Mouse (Mus musculus) MEL (cell line): Measurements from ENCODE around the gene Il18r1. TPM values are rescaled to one million over a fixed set of nuclear protein-coding genes. Genes with fewer than 3 reads are reported as not detected.

ENCODE experiments used
- DNase-seq: peaks from one replicate; pipeline ENCODE4 v3.0.0; 2011; ENCODE audit warnings: low read depth, low spot score
- H3K27ac ChIP-seq: 2 replicates; pipeline ENCODE4 v1.5.1; 2012; ENCODE audit warnings: low read depth, mild to moderate bottlenecking, control low read depth, low read length, moderate library complexity; ENCODE audit not compliant: control insufficient read depth
- H3K27me3 ChIP-seq, 2 experiments: fragments of 150-350 bp in 1 of 2; sonication (generic) in 1 of 2; 2 replicates each; pipeline ENCODE4 v1.6.1; 2012; ENCODE audit warnings: low read length in 2 of 2, mild to moderate bottlenecking in 2 of 2, improper control_type of control experiment in 1 of 2, moderate library complexity in 1 of 2; ENCODE audit not compliant: insufficient read depth in 2 of 2, control insufficient read depth in 1 of 2
- H3K36me3 ChIP-seq, 2 experiments: 2 replicates each; pipeline ENCODE4 v1.6.1; 2012 to 2014; ENCODE audit warnings: low read length in 2 of 2, improper control_type of control experiment in 1 of 2, inconsistent platforms in 1 of 2, mild to moderate bottlenecking in 1 of 2; ENCODE audit not compliant: insufficient read depth in 2 of 2, control insufficient read depth in 1 of 2
- H3K4me1 ChIP-seq, 2 experiments: fragments of 150-350 bp in 1 of 2; sonication (generic) in 1 of 2; 2 replicates each; pipeline ENCODE4 v1.6.1; 2012; ENCODE audit warnings: low read length in 2 of 2, improper control_type of control experiment in 1 of 2, mild to moderate bottlenecking in 1 of 2; ENCODE audit not compliant: insufficient read depth in 2 of 2, control insufficient read depth in 1 of 2
- H3K4me3 ChIP-seq, 2 experiments: fragments of 150-350 bp in 1 of 2; sonication (generic) in 1 of 2; 2 replicates each; pipeline ENCODE4 v1.5.1; 2012; ENCODE audit warnings: low read depth in 2 of 2, low read length in 2 of 2, mild to moderate bottlenecking in 2 of 2, moderate library complexity in 2 of 2, control low read depth in 1 of 2, improper control_type of control experiment in 1 of 2; ENCODE audit not compliant: control insufficient read depth in 1 of 2, insufficient read depth in 1 of 2
- H3K79me2 ChIP-seq: 2 replicates; pipeline ENCODE4 v1.6.1; 2012; ENCODE audit warnings: mild to moderate bottlenecking, low read length, moderate library complexity; ENCODE audit not compliant: control insufficient read depth, poor library complexity, insufficient read depth
- H3K9ac ChIP-seq: 2 replicates; pipeline ENCODE4 v1.6.1; 2012; ENCODE audit warnings: low read depth, mild to moderate bottlenecking, control low read depth, low read length, moderate library complexity; ENCODE audit not compliant: control insufficient read depth, poor library complexity, severe bottlenecking
- H3K9me3 ChIP-seq: fragments of 150-350 bp; sonication (generic); replicated peaks from 2 replicates; pipeline ENCODE4 v1.6.1; 2012; ENCODE audit warnings: mild to moderate bottlenecking, low read length, improper control_type of control experiment, moderate library complexity; ENCODE audit not compliant: insufficient read depth
- BHLHE40 ChIP-seq: IDR thresholded peaks from 2 replicates; pipeline ENCODE4 v1.6.1; 2012; ENCODE audit warnings: low read depth, mild to moderate bottlenecking, inconsistent platforms, low read length, improper control_type of control experiment, borderline replicate concordance
- CHD1 ChIP-seq: IDR thresholded peaks from 2 replicates; pipeline ENCODE4 v1.6.1; 2012; ENCODE audit warnings: low read depth, mild to moderate bottlenecking, inconsistent platforms, low read length, improper control_type of control experiment
- CHD2 ChIP-seq: IDR thresholded peaks from 2 replicates; pipeline ENCODE4 v1.6.1; 2011; ENCODE audit warnings: low read length, improper control_type of control experiment
- CTCF ChIP-seq, 3 experiments: IDR thresholded peaks in 2 of 3; conservative IDR thresholded peaks in 1 of 3; 2 replicates each; pipeline ENCODE4 v1.5.1; 2011 to 2012; ENCODE audit warnings: low read length in 3 of 3, low read depth in 2 of 3, mild to moderate bottlenecking in 2 of 3, improper control_type of control experiment in 1 of 3, inconsistent platforms in 1 of 3, mixed read lengths in 1 of 3, moderate library complexity in 1 of 3; ENCODE audit not compliant: control insufficient read depth in 1 of 3, insufficient read depth in 1 of 3, poor library complexity in 1 of 3, severe bottlenecking in 1 of 3
- E2F4 ChIP-seq: IDR thresholded peaks from 2 replicates; pipeline ENCODE4 v1.6.1; 2011; ENCODE audit warnings: low read depth, low read length, improper control_type of control experiment, borderline replicate concordance
- ELF1 ChIP-seq: IDR thresholded peaks from 2 replicates; pipeline ENCODE4 v1.6.1; 2014; ENCODE audit warnings: low read depth, mild to moderate bottlenecking, inconsistent platforms, low read length, improper control_type of control experiment, moderate library complexity
- EP300 ChIP-seq, 2 experiments: IDR thresholded peaks; 2 replicates each; pipeline ENCODE4 v1.6.1; 2011; ENCODE audit warnings: improper control_type of control experiment in 2 of 2, low read length in 2 of 2, low read depth in 1 of 2, mild to moderate bottlenecking in 1 of 2
- ETS1 ChIP-seq: IDR thresholded peaks from 2 replicates; pipeline ENCODE4 v1.6.1; 2012; ENCODE audit warnings: low read depth, mild to moderate bottlenecking, inconsistent platforms, low read length, improper control_type of control experiment, moderate library complexity
- GABPA ChIP-seq: IDR thresholded peaks from 2 replicates; pipeline ENCODE4 v1.6.1; 2012; ENCODE audit warnings: low read depth, mild to moderate bottlenecking, inconsistent platforms, low read length, improper control_type of control experiment, moderate library complexity
- GATA1 ChIP-seq: IDR thresholded peaks from 2 replicates; pipeline ENCODE4 v1.6.1; 2011; ENCODE audit warnings: low read depth, low read length, improper control_type of control experiment
- HCFC1 ChIP-seq: IDR thresholded peaks from 2 replicates; pipeline ENCODE4 v1.6.1; 2012; ENCODE audit warnings: low read depth, mild to moderate bottlenecking, inconsistent platforms, low read length, improper control_type of control experiment, moderate library complexity
- JUND ChIP-seq: IDR thresholded peaks from 2 replicates; pipeline ENCODE4 v1.6.1; 2011; ENCODE audit warnings: low read depth, mild to moderate bottlenecking, improper control_type of control experiment, low read length
- KAT2A ChIP-seq: conservative IDR thresholded peaks from 2 replicates; pipeline ENCODE4 v1.6.1; 2012; ENCODE audit warnings: low read depth, low read length, improper control_type of control experiment, inconsistent platforms
- MAFK ChIP-seq: IDR thresholded peaks from 2 replicates; pipeline ENCODE4 v1.6.1; 2011; ENCODE audit warnings: low read depth, mild to moderate bottlenecking, low read length, improper control_type of control experiment, borderline replicate concordance
- MAX ChIP-seq: IDR thresholded peaks from 2 replicates; pipeline ENCODE4 v1.6.1; 2011; ENCODE audit warnings: low read length, improper control_type of control experiment
- MAZ ChIP-seq: IDR thresholded peaks from 2 replicates; pipeline ENCODE4 v1.6.1; 2012; ENCODE audit warnings: low read depth, mild to moderate bottlenecking, inconsistent platforms, low read length, improper control_type of control experiment
- MEF2A ChIP-seq: IDR thresholded peaks from 2 replicates; pipeline ENCODE4 v1.6.1; 2014; ENCODE audit warnings: low read depth, mild to moderate bottlenecking, inconsistent platforms, low read length, improper control_type of control experiment; ENCODE audit not compliant: poor library complexity, insufficient replicate concordance, severe bottlenecking; ENCODE audit errors: extremely low read depth
- MXI1 ChIP-seq: IDR thresholded peaks from 2 replicates; pipeline ENCODE4 v1.6.1; 2011; ENCODE audit warnings: mild to moderate bottlenecking, low read depth, low read length, improper control_type of control experiment
- MYB ChIP-seq: IDR thresholded peaks from 2 replicates; pipeline ENCODE4 v1.6.1; 2011; ENCODE audit warnings: mild to moderate bottlenecking, low read depth, low read length, improper control_type of control experiment
- MYC ChIP-seq: IDR thresholded peaks from 2 replicates; pipeline ENCODE4 v1.6.1; 2011; ENCODE audit warnings: low read depth, mild to moderate bottlenecking, low read length, improper control_type of control experiment, moderate library complexity
- NELFE ChIP-seq: IDR thresholded peaks from 2 replicates; pipeline ENCODE4 v1.6.1; 2011; ENCODE audit warnings: low read depth, low read length, improper control_type of control experiment
- NRF1 ChIP-seq: IDR thresholded peaks from 2 replicates; pipeline ENCODE4 v1.6.1; 2014; ENCODE audit warnings: low read depth, mild to moderate bottlenecking, inconsistent platforms, low read length, improper control_type of control experiment, moderate library complexity; ENCODE audit not compliant: poor library complexity, insufficient read depth, severe bottlenecking
- POLR2A ChIP-seq, 2 experiments: IDR thresholded peaks; 2 replicates each; pipeline ENCODE4 v1.6.1; 2011 to 2012; ENCODE audit warnings: low read length in 2 of 2, mild to moderate bottlenecking in 2 of 2, control low read depth in 1 of 2, improper control_type of control experiment in 1 of 2, low read depth in 1 of 2, moderate library complexity in 1 of 2; ENCODE audit not compliant: control insufficient read depth in 1 of 2, insufficient read depth in 1 of 2, poor library complexity in 1 of 2
- POLR2AphosphoS2 ChIP-seq: IDR thresholded peaks from 2 replicates; pipeline ENCODE4 v1.6.1; 2011; ENCODE audit warnings: low read length, improper control_type of control experiment
- POLR2AphosphoS5 ChIP-seq: IDR thresholded peaks from 2 replicates; pipeline ENCODE4 v1.6.1; 2012; ENCODE audit warnings: low read depth, borderline replicate concordance, mild to moderate bottlenecking, inconsistent platforms, low read length, moderate library complexity, mixed read lengths
- RAD21 ChIP-seq: IDR thresholded peaks from 2 replicates; pipeline ENCODE4 v1.6.1; 2011; ENCODE audit warnings: mild to moderate bottlenecking, low read depth, low read length, improper control_type of control experiment
- RCOR1 ChIP-seq: IDR thresholded peaks from 2 replicates; pipeline ENCODE4 v1.6.1; 2012; ENCODE audit warnings: low read depth, mild to moderate bottlenecking, inconsistent platforms, low read length, improper control_type of control experiment
- SIN3A ChIP-seq: IDR thresholded peaks from 2 replicates; pipeline ENCODE4 v1.6.1; 2012; ENCODE audit warnings: low read length, improper control_type of control experiment, inconsistent platforms
- SMC3 ChIP-seq: IDR thresholded peaks from 2 replicates; pipeline ENCODE4 v1.6.1; 2011; ENCODE audit warnings: low read depth, low read length, improper control_type of control experiment
- TAL1 ChIP-seq: IDR thresholded peaks from 2 replicates; pipeline ENCODE4 v1.6.1; 2012; ENCODE audit warnings: mild to moderate bottlenecking, inconsistent platforms, low read length, moderate library complexity, mixed read lengths
- TBP ChIP-seq: IDR thresholded peaks from 2 replicates; pipeline ENCODE4 v1.8.0; 2011; ENCODE audit warnings: low read depth, low read length, improper control_type of control experiment
- TCF12 ChIP-seq: IDR thresholded peaks from 2 replicates; pipeline ENCODE4 v1.6.1; 2014; ENCODE audit warnings: low read depth, mild to moderate bottlenecking, inconsistent platforms, low read length, improper control_type of control experiment, moderate library complexity
- UBTF ChIP-seq: IDR thresholded peaks from 2 replicates; pipeline ENCODE4 v1.6.1; 2012; ENCODE audit warnings: low read depth, mild to moderate bottlenecking, inconsistent platforms, low read length, improper control_type of control experiment, moderate library complexity, borderline replicate concordance; ENCODE audit not compliant: insufficient read depth
- USF1 ChIP-seq: IDR thresholded peaks from 2 replicates; pipeline ENCODE4 v1.6.1; 2014; ENCODE audit warnings: low read depth, mild to moderate bottlenecking, inconsistent platforms, low read length, improper control_type of control experiment, moderate library complexity
- USF2 ChIP-seq, 2 experiments: IDR thresholded peaks; 2 replicates each; pipeline ENCODE4 v1.6.1; 2011 to 2012; ENCODE audit warnings: improper control_type of control experiment in 2 of 2, low read length in 2 of 2, borderline replicate concordance in 1 of 2, inconsistent platforms in 1 of 2, low read depth in 1 of 2, mild to moderate bottlenecking in 1 of 2; ENCODE audit not compliant: insufficient read depth in 1 of 2
- ZKSCAN1 ChIP-seq: IDR thresholded peaks from 2 replicates; pipeline ENCODE4 v1.6.1; 2012; ENCODE audit warnings: low read depth, mild to moderate bottlenecking, inconsistent platforms, low read length, improper control_type of control experiment, moderate library complexity
- ZMIZ1 ChIP-seq: IDR thresholded peaks from 2 replicates; pipeline ENCODE4 v1.6.1; 2012; ENCODE audit warnings: low read depth, mild to moderate bottlenecking, inconsistent platforms, low read length, improper control_type of control experiment, moderate library complexity
- ZNF384 ChIP-seq: IDR thresholded peaks from 2 replicates; pipeline ENCODE4 v1.6.1; 2012; ENCODE audit warnings: low read depth, mild to moderate bottlenecking, inconsistent platforms, low read length, improper control_type of control experiment
- polyA plus RNA-seq, 2 experiments: library from polyadenylated mRNA; stranded (reverse) in 1 of 2; unstranded in 1 of 2; fragments of >175 nt in 1 of 2; fragments of >200 nt in 1 of 2; gene quantifications; 2 replicates each; pipeline versions ENCODE4 v1.2.1 to v1.2.4; 2012; ENCODE audit warnings: low replicate concordance in 2 of 2, low read depth in 1 of 2; ENCODE audit not compliant: insufficient read length in 2 of 2, insufficient read depth in 1 of 2, missing spikeins in 1 of 2
- total RNA-seq: library from RNA; depleted of rRNA; stranded (reverse); fragments of 300-350 nt; gene quantifications from 2 replicates; pipeline ENCODE4 v1.2.3, GENCODE M21; 2012

Il18r1 gene
- total and polyA plus RNA-seq, 3 experiments: 0.08 to 0.10 TPM; not detected in 1

GRCm38 (mm10) chr1:40437340-40437739 lies 28.0 kb upstream of the Il18r1 start:
- no peaks in the 10 kb centered on the region for H3K9me3 ChIP-seq
- H3K79me2 ChIP-seq: peaks cover 53% of the 10 kb centered on the region
- no peak overlapping the region for H3K9ac ChIP-seq
- H3K4me1 ChIP-seq: peaks cover 10 to 31% of the 10 kb centered on the region in 2 experiments
- H3K27me3 ChIP-seq: no peaks in the 10 kb centered on the region
- peak overlapping the region; percentile 36; the same call in 1 of the 2 replicates for H3K27ac ChIP-seq
- H3K4me3 ChIP-seq: no peak overlapping the region
- peak; percentile 74 for DNase-seq
- H3K36me3 ChIP-seq: peaks cover 20 to 38% of the 10 kb centered on the region in 2 experiments
- no peak for TF ChIP-seq UBTF
- TF ChIP-seq CTCF (IDR thresholded peaks at IDR 0.05 in 2 of 3, conservative IDR thresholded peaks at IDR 0.05 in 1 of 3; ENCODE audit: control insufficient read depth in 1 of 3, insufficient read depth in 1 of 3, low read depth in 2 of 3, low read length in 3 of 3, poor library complexity in 1 of 3, severe bottlenecking in 1 of 3): no peak
- no peak for TF ChIP-seq ELF1
- TF ChIP-seq MYC: no peak
- no peak for TF ChIP-seq USF1
- no peak for TF ChIP-seq RAD21
- peak; percentile 93 for TF ChIP-seq GATA1
- TF ChIP-seq HCFC1: no peak
- no peak for TF ChIP-seq POLR2AphosphoS2
- TF ChIP-seq RCOR1: peak; percentile 86
- no peak for TF ChIP-seq SMC3
- TF ChIP-seq MAX: no peak
- TF ChIP-seq MAFK: no peak; the same call in 1 of the 2 replicates
- TF ChIP-seq POLR2A (IDR thresholded peaks at IDR 0.05; ENCODE audit: control insufficient read depth in 1 of 2, insufficient read depth in 1 of 2, low read depth in 1 of 2, low read length in 2 of 2, poor library complexity in 1 of 2): no peak
- TF ChIP-seq ZNF384: peak; percentile 92
- TF ChIP-seq NRF1: no peak
- peak; percentile 78 for TF ChIP-seq ETS1
- TF ChIP-seq MYB: no peak
- peak; percentile 91 for TF ChIP-seq TAL1
- TF ChIP-seq KAT2A: no peak
- TF ChIP-seq MXI1: no peak
- no peak for TF ChIP-seq NELFE
- peak; percentile 92 for TF ChIP-seq TCF12
- TF ChIP-seq SIN3A: peak; percentile 60
- no peak for TF ChIP-seq ZMIZ1
- TF ChIP-seq GABPA: no peak
- TF ChIP-seq BHLHE40: no peak
- TF ChIP-seq TBP: no peak
- no peak for TF ChIP-seq JUND
- no peak for TF ChIP-seq ZKSCAN1
- TF ChIP-seq MAZ: no peak
- no peak for TF ChIP-seq USF2 (IDR thresholded peaks at IDR 0.05; ENCODE audit: borderline replicate concordance in 1 of 2, insufficient read depth in 1 of 2, low read depth in 1 of 2, low read length in 2 of 2)
- no peak for TF ChIP-seq POLR2AphosphoS5
- no peak for TF ChIP-seq E2F4
- no peak for TF ChIP-seq CHD1
- TF ChIP-seq MEF2A: no peak
- TF ChIP-seq CHD2: no peak
- TF ChIP-seq EP300 (IDR thresholded peaks at IDR 0.05; ENCODE audit: low read depth in 1 of 2, low read length in 2 of 2): peak; percentile 88 to 95
